Mouse (Mus musculus): ENCODE data around the gene Sec14l4. TPM values are rescaled to one million over a fixed set of nuclear protein-coding genes. Genes with fewer than 3 reads are reported as not detected.

Gene Sec14l4
- polyA plus RNA-seq, 1 experiment from 2014 or later = not detected

Other genes starting within 250 kb of the Sec14l4 start
- 11.8 and 19.5 TPM in 2 replicates for gene Osbp2, start 167.6 kb upstream of the Sec14l4 start, polyA plus RNA-seq (2015; fragmentation: Nextera tagmentation; extraction: Ambion mirVana)
- gene 4921536K21Rik, start 136.4 kb upstream of the Sec14l4 start, polyA plus RNA-seq (2015; fragmentation: Nextera tagmentation; extraction: Ambion mirVana) = 0.54 and 0.63 TPM in 2 replicates
- 42.4 and 46.0 TPM in 2 replicates for gene Dusp18, start 136.2 kb upstream of the Sec14l4 start, polyA plus RNA-seq (2015; fragmentation: Nextera tagmentation; extraction: Ambion mirVana)
- 11.7 and 14.6 TPM in 2 replicates for gene Slc35e4, start 116.8 kb upstream of the Sec14l4 start, polyA plus RNA-seq (2015; fragmentation: Nextera tagmentation; extraction: Ambion mirVana)
- 14.8 and 17.3 TPM in 2 replicates for gene Tcn2, start 99.3 kb upstream of the Sec14l4 start, polyA plus RNA-seq (2015; fragmentation: Nextera tagmentation; extraction: Ambion mirVana)
- gene Pes1, start 67.5 kb upstream of the Sec14l4 start, polyA plus RNA-seq (2015; fragmentation: Nextera tagmentation; extraction: Ambion mirVana) = 73.4 and 75.5 TPM in 2 replicates
- gene 4930556J24Rik, start 54.7 kb upstream of the Sec14l4 start, polyA plus RNA-seq (2015; fragmentation: Nextera tagmentation; extraction: Ambion mirVana) = 0.21 and 0.30 TPM in 2 replicates
- 1.6 and 2.6 TPM in 2 replicates for gene Gal3st1, start 47.8 kb upstream of the Sec14l4 start, polyA plus RNA-seq (2015; fragmentation: Nextera tagmentation; extraction: Ambion mirVana)
- 1.2 and 2.8 TPM in 2 replicates for gene Sec14l3, start 33.4 kb downstream of the Sec14l4 start, polyA plus RNA-seq (2015; fragmentation: Nextera tagmentation; extraction: Ambion mirVana)
- 8.8 and 10.3 TPM in 2 replicates for gene Mtfp1, start 64.0 kb downstream of the Sec14l4 start, polyA plus RNA-seq (2015; fragmentation: Nextera tagmentation; extraction: Ambion mirVana)
- gene Sec14l2, start 92.0 kb downstream of the Sec14l4 start, polyA plus RNA-seq (2015; fragmentation: Nextera tagmentation; extraction: Ambion mirVana) = 1.6 and 1.7 TPM in 2 replicates
- 51.7 and 52.6 TPM in 2 replicates for gene Rnf215, start 103.7 kb downstream of the Sec14l4 start, polyA plus RNA-seq (2015; fragmentation: Nextera tagmentation; extraction: Ambion mirVana)
- 6.7 and 8.0 TPM in 2 replicates for gene Ccdc157, start 128.8 kb downstream of the Sec14l4 start, polyA plus RNA-seq (2015; fragmentation: Nextera tagmentation; extraction: Ambion mirVana)
- gene Sf3a1, start 128.9 kb downstream of the Sec14l4 start, polyA plus RNA-seq (2015; fragmentation: Nextera tagmentation; extraction: Ambion mirVana) = 59.4 and 60.6 TPM in 2 replicates
- 29.1 and 33.4 TPM in 2 replicates for gene Tbc1d10a, start 155.3 kb downstream of the Sec14l4 start, polyA plus RNA-seq (2015; fragmentation: Nextera tagmentation; extraction: Ambion mirVana)
- gene Castor1, start 186.8 kb downstream of the Sec14l4 start, polyA plus RNA-seq (2015; fragmentation: Nextera tagmentation; extraction: Ambion mirVana) = 2.3 TPM in 2 replicates
- gene Osm, start 205.0 kb downstream of the Sec14l4 start, polyA plus RNA-seq (2015; fragmentation: Nextera tagmentation; extraction: Ambion mirVana) = 0.10 TPM in 1 of 2 replicates, not detected in the other
- gene Lif, start 226.1 kb downstream of the Sec14l4 start, polyA plus RNA-seq (2015; fragmentation: Nextera tagmentation; extraction: Ambion mirVana) = 0.05 TPM in 1 of 2 replicates, not detected in the other